Mouse (Mus musculus): Measurements from ENCODE around the gene Foxa2. TPM values are rescaled to one million over a fixed set of nuclear protein-coding genes. Genes with fewer than 3 reads are reported as not detected.

Gene Foxa2
- total and polyA plus RNA-seq, 2 experiments from 2014 or later = not detected

- H3K27me3 ChIP-seq (ENCODE audit: control insufficient read depth, insufficient read depth, low read length) = peaks cover 100% of the 10 kb centered on the region
- H3K4me3 ChIP-seq (ENCODE audit: low read depth, low read length) = peak overlapping the region; percentile 0; the same call in 1 of the 2 replicates
- no peak overlapping the region for H3K4me2 ChIP-seq (ENCODE audit: low read depth, low read length)
- H3K27ac ChIP-seq (ENCODE audit: low read depth) = no peak overlapping the region
- no peak overlapping the region for H3K9ac ChIP-seq (replicated peaks; ENCODE audit: low read depth, low read length)
- no peaks in the 10 kb centered on the region for H3K9me3 ChIP-seq (replicated peaks; ENCODE audit: control insufficient read depth, low read length)
- TF ChIP-seq CTCF (IDR thresholded peaks at IDR 0.05; ENCODE audit: low read depth) (no peak), EP300 (IDR thresholded peaks at IDR 0.05; ENCODE audit: low read depth) (no peak)
- no peaks in the 10 kb centered on the region for H3K4me1 ChIP-seq (ENCODE audit: control insufficient read depth, insufficient read depth)
- no peak for ATAC-seq (ENCODE audit: insufficient read depth, low read depth)
- 3% methylated on average over 42 of the region's 42 CpGs for WGBS
- H3K36me3 ChIP-seq (replicated peaks; ENCODE audit: control insufficient read depth, insufficient read depth, low read length) = no peaks in the 10 kb centered on the region
- no peak for DNase-seq (ENCODE audit: low spot score)
These were observed 8.1 kb downstream of the Foxa2 start for GRCm38 (mm10) chr2:148038366-148039310.

GRCm38 (mm10) chr2:148036611-148037160, 10.1 kb downstream of the Foxa2 start:
- Histone ChIP-seq H3K36me3 (replicated peaks; ENCODE audit: control insufficient read depth, insufficient read depth, low read length) (no peaks in the 10 kb centered on the region), H3K27me3 (ENCODE audit: control insufficient read depth, insufficient read depth, low read length) (peaks cover 97% of the 10 kb centered on the region), H3K4me2 (ENCODE audit: low read depth, low read length) (no peak overlapping the region), H3K4me3 (ENCODE audit: low read depth, low read length) (no peak overlapping the region), H3K4me1 (ENCODE audit: control insufficient read depth, insufficient read depth) (no peaks in the 10 kb centered on the region), H3K9ac (replicated peaks; ENCODE audit: low read depth, low read length) (no peak overlapping the region), H3K27ac (ENCODE audit: low read depth) (no peak overlapping the region), H3K9me3 (replicated peaks; ENCODE audit: control insufficient read depth, low read length) (no peaks in the 10 kb centered on the region)
- no peak for ATAC-seq (ENCODE audit: insufficient read depth, low read depth)
- 6% methylated on average over 4 of the region's 4 CpGs for WGBS
- no peak for DNase-seq (ENCODE audit: low spot score)
- TF ChIP-seq EP300 (IDR thresholded peaks at IDR 0.05; ENCODE audit: low read depth) (no peak), CTCF (IDR thresholded peaks at IDR 0.05; ENCODE audit: low read depth) (no peak)

- WGBS = 10% methylated on average over 6 of the region's 6 CpGs
- Histone ChIP-seq H3K36me3 (replicated peaks; ENCODE audit: control insufficient read depth, insufficient read depth, low read length) (no peaks in the 10 kb centered on the region), H3K4me1 (ENCODE audit: control insufficient read depth, insufficient read depth) (no peaks in the 10 kb centered on the region), H3K4me2 (ENCODE audit: low read depth, low read length) (no peak overlapping the region), H3K27ac (ENCODE audit: low read depth) (no peak overlapping the region), H3K9me3 (replicated peaks; ENCODE audit: control insufficient read depth, low read length) (no peaks in the 10 kb centered on the region), H3K4me3 (ENCODE audit: low read depth, low read length) (no peak overlapping the region), H3K9ac (replicated peaks; ENCODE audit: low read depth, low read length) (no peak overlapping the region), H3K27me3 (ENCODE audit: control insufficient read depth, insufficient read depth, low read length) (peaks cover 94% of the 10 kb centered on the region)
- TF ChIP-seq CTCF (IDR thresholded peaks at IDR 0.05; ENCODE audit: low read depth) (no peak), EP300 (IDR thresholded peaks at IDR 0.05; ENCODE audit: low read depth) (no peak)
- DNase-seq (ENCODE audit: low spot score) (no peak), ATAC-seq (ENCODE audit: insufficient read depth, low read depth) (no peak)
These were observed 15.6 kb downstream of the Foxa2 start for GRCm38 (mm10) chr2:148030991-148031675.

- Histone ChIP-seq H3K27me3 (ENCODE audit: control insufficient read depth, insufficient read depth, low read length) (peaks cover 88% of the 10 kb centered on the region), H3K4me2 (ENCODE audit: low read depth, low read length) (no peak overlapping the region), H3K4me1 (ENCODE audit: control insufficient read depth, insufficient read depth) (no peaks in the 10 kb centered on the region), H3K9me3 (replicated peaks; ENCODE audit: control insufficient read depth, low read length) (no peaks in the 10 kb centered on the region), H3K36me3 (replicated peaks; ENCODE audit: control insufficient read depth, insufficient read depth, low read length) (no peaks in the 10 kb centered on the region), H3K4me3 (ENCODE audit: low read depth, low read length) (no peak overlapping the region), H3K9ac (replicated peaks; ENCODE audit: low read depth, low read length) (no peak overlapping the region), H3K27ac (ENCODE audit: low read depth) (no peak overlapping the region)
- WGBS = 4% methylated on average over 11 of the region's 11 CpGs
- no peak for TF ChIP-seq EP300 (IDR thresholded peaks at IDR 0.05; ENCODE audit: low read depth)
- no peak for TF ChIP-seq CTCF (IDR thresholded peaks at IDR 0.05; ENCODE audit: low read depth)
- no peak for ATAC-seq (ENCODE audit: insufficient read depth, low read depth)
- DNase-seq (ENCODE audit: low spot score) = no peak
These were observed 16.2 kb downstream of the Foxa2 start for GRCm38 (mm10) chr2:148030613-148030935.

- Histone ChIP-seq H3K27me3 (ENCODE audit: control insufficient read depth, insufficient read depth, low read length) (peaks cover 82% of the 10 kb centered on the region), H3K4me1 (ENCODE audit: control insufficient read depth, insufficient read depth) (no peaks in the 10 kb centered on the region), H3K36me3 (replicated peaks; ENCODE audit: control insufficient read depth, insufficient read depth, low read length) (no peaks in the 10 kb centered on the region), H3K4me3 (ENCODE audit: low read depth, low read length) (no peak overlapping the region), H3K9me3 (replicated peaks; ENCODE audit: control insufficient read depth, low read length) (no peaks in the 10 kb centered on the region), H3K9ac (replicated peaks; ENCODE audit: low read depth, low read length) (no peak overlapping the region), H3K4me2 (ENCODE audit: low read depth, low read length) (no peak overlapping the region), H3K27ac (ENCODE audit: low read depth) (no peak overlapping the region)
- ATAC-seq (ENCODE audit: insufficient read depth, low read depth) (no peak), DNase-seq (ENCODE audit: low spot score) (no peak)
- 7% methylated on average over 21 of the region's 21 CpGs for WGBS
- TF ChIP-seq CTCF (IDR thresholded peaks at IDR 0.05; ENCODE audit: low read depth) (no peak), EP300 (IDR thresholded peaks at IDR 0.05; ENCODE audit: low read depth) (no peak)
These were observed 16.8 kb downstream of the Foxa2 start for GRCm38 (mm10) chr2:148029751-148030612.
